Mouse (Mus musculus) lung, postnatal 0 days (tissue): ENCODE data around the gene Elp5.

Experiments used
- CTCF ChIP-seq: IDR thresholded peaks from 2 replicates; pipeline ENCODE4 v1.5.1; 2016; ENCODE audit warnings: antibody characterized with exemption, mild to moderate bottlenecking
- EP300 ChIP-seq: IDR thresholded peaks from 2 replicates; pipeline ENCODE4 v1.6.1; 2016; ENCODE audit warnings: antibody characterized with exemption, mild to moderate bottlenecking, control low read depth

- TF ChIP-seq CTCF (no peak), EP300 (no peak)
Observed at GRCm38 (mm10) chr11:70027397-70027796, 45.1 kb upstream of the Elp5 start.
